In the genomic region with DNA sequence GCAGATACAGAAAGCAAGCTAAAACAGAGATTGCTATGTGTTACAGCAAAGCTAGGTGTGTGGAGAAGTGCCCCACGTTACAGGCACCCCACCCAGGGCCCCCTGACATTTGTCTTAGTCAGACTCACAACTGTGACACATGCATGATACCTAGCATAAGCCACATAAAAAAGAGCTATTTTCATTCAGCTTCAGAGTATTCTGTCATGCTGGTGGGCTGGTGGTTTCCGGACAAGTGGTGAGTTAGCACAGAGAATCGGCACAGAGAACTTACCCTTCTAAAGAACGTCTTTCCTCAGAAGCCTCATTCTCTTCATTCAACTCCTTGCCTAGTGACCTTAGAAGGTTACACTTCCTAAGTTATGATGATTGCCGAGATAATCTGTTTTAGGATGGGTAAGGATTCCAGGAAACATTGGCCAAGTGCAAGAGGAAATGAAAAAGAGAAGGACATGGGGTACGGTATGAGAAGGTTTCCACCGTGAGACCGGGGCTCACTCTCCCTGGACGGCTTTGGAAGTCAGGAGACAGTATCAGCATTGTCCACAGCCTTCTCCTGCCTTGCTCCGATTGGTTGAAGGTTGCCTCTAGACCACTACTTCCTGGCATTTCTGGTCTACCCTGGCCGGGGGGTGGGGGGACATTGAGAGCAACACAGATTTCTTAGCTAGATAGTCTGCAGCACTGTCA, we compare ENCODE assay signal across 21 mouse cellular contexts.
A peak's percentile ranks its signal among the peaks of the same experiment; 100 is the strongest.
DNase-seq lines count a peak whose midpoint lies in the region; ATAC-seq lines count a peak whose summit lies in the region.
"Had no signal": no experiment of that assay in that cellular context is flagged by ENCODE, and none has a peak within 500 bp of the region (broad histone marks: within the 10 kb centered on the region; RNA-seq: fewer than 3 reads in every experiment).

No protein-coding gene starts in this region.

- ATAC-seq in CD4-positive, CD25-positive, alpha-beta regulatory T cell, adult 4 months, result peak; percentile 87
- peak; percentile 45 for ATAC-seq in common myeloid progenitor, adult 5-6 weeks (replicated peaks; ENCODE audit: low read depth, poor library complexity, severe bottlenecking)
- no peak for ATAC-seq in forebrain, embryonic 11.5 days (replicated peaks; ENCODE audit: low FRiP score)
- ATAC-seq: forebrain, postnatal 0 days; hindbrain, postnatal 0 days had no signal

- 94% methylated on average over 11 of the region's 11 CpGs for WGBS in forebrain, embryonic 11.5 days

- peak overlapping the region; percentile 87 for H3K4me3 ChIP-seq in megakaryocyte, embryonic 14.5 days (replicated peaks)
- no peak overlapping the region for H3K4me3 ChIP-seq in forebrain, embryonic 11.5 days (ENCODE audit: low read depth, low read length)
- H3K4me3 ChIP-seq: embryonic facial prominence, embryonic 13.5 days; heart, embryonic 15.5 days; hindbrain, embryonic 10.5 days; layer of hippocampus, adult 2 months; limb, embryonic 10.5 days; neural tube, embryonic 15.5 days; stomach, embryonic 15.5 days had no signal

- intact Hi-C loops in left cerebral cortex, postnatal 10 days (cut with DNase I), result no loop called here

- H3K27me3 ChIP-seq in megakaryocyte, embryonic 14.5 days (replicated peaks), result no peaks in the 10 kb centered on the region
- no peaks in the 10 kb centered on the region for H3K27me3 ChIP-seq in forebrain, embryonic 11.5 days (ENCODE audit: control insufficient read depth, insufficient read depth, low read length)
- H3K27me3 ChIP-seq: embryonic facial prominence, embryonic 13.5 days; heart, embryonic 15.5 days; neural tube, embryonic 15.5 days; stomach, embryonic 15.5 days had no signal

- H3K4me1 ChIP-seq in megakaryocyte, embryonic 14.5 days, result peaks cover 52% of the 10 kb centered on the region
- no peaks in the 10 kb centered on the region for H3K4me1 ChIP-seq in forebrain, embryonic 11.5 days (replicated peaks; ENCODE audit: control insufficient read depth, insufficient read depth, low read length)
- H3K4me1 ChIP-seq: heart, embryonic 15.5 days; neural tube, embryonic 15.5 days; stomach, embryonic 15.5 days had no signal

- peak; percentile 46 for DNase-seq in thymus, postnatal 14 days
- DNase-seq in heart, adult 9 months (ENCODE audit: low spot score in 2 of 2), result no peak
- DNase-seq in right cerebral cortex, adult 2 months (ENCODE audit: low spot score in 2 of 2), result no peak
- no peak for DNase-seq in left cerebral cortex, postnatal 10 days (ENCODE audit: extremely low spot score in 1 of 2, low spot score in 2 of 2)
- DNase-seq in forebrain, embryonic 11.5 days (ENCODE audit: low spot score), result no peak
- DNase-seq: adrenal gland, adult 8-10 months; right cerebral cortex, postnatal 25 days had no signal

- H3K9ac ChIP-seq in forebrain, embryonic 11.5 days (ENCODE audit: low read length), result no peak overlapping the region
- H3K9ac ChIP-seq: embryonic facial prominence, embryonic 13.5 days; forebrain, postnatal 0 days; heart, embryonic 15.5 days; liver, embryonic 14.5 days; neural tube, embryonic 15.5 days; stomach, embryonic 15.5 days had no signal

- no peak overlapping the region for H3K27ac ChIP-seq in forebrain, embryonic 11.5 days (ENCODE audit: low read depth, low read length)
- H3K27ac ChIP-seq: embryonic facial prominence, embryonic 13.5 days; heart, embryonic 15.5 days; hindbrain, embryonic 10.5 days; hindbrain, postnatal 0 days; limb, embryonic 10.5 days; liver, embryonic 14.5 days; macrophage; neural tube, embryonic 15.5 days; stomach, embryonic 15.5 days had no signal

- H3K36me3 ChIP-seq in megakaryocyte, embryonic 14.5 days (replicated peaks; ENCODE audit: low read length), result peaks cover 6% of the 10 kb centered on the region
- H3K36me3 ChIP-seq in forebrain, embryonic 11.5 days (ENCODE audit: control insufficient read depth, insufficient read depth, low read length), result no peaks in the 10 kb centered on the region
- H3K36me3 ChIP-seq: embryonic facial prominence, embryonic 13.5 days; heart, embryonic 15.5 days; hindbrain, embryonic 10.5 days; limb, embryonic 10.5 days; neural tube, embryonic 15.5 days; stomach, embryonic 15.5 days had no signal

- H3K4me2 ChIP-seq in forebrain, embryonic 11.5 days (ENCODE audit: low read depth, low read length, severe bottlenecking), result no peak overlapping the region
- H3K4me2 ChIP-seq: embryonic facial prominence, embryonic 13.5 days; heart, embryonic 15.5 days; neural tube, embryonic 15.5 days; stomach, embryonic 15.5 days had no signal

- H3K9me3 ChIP-seq in megakaryocyte, embryonic 14.5 days, result no peaks in the 10 kb centered on the region
- no peaks in the 10 kb centered on the region; the same call in 1 of the 2 replicates for H3K9me3 ChIP-seq in forebrain, embryonic 11.5 days (ENCODE audit: control insufficient read depth, low read length)
- H3K9me3 ChIP-seq: heart, embryonic 15.5 days; limb, embryonic 10.5 days; neural tube, embryonic 15.5 days; stomach, embryonic 15.5 days had no signal
